Mouse (Mus musculus) liver, postnatal 0 days (tissue): ENCODE data around the gene E130218I03Rik. TPM values are rescaled to one million over a fixed set of nuclear protein-coding genes. Genes with fewer than 3 reads are reported as not detected.

Experiments used
- ATAC-seq: fragments of 200-750 bp; cut with Nextera tagmentation; 2 replicates; pipeline ENCODE4 v1.8.0; 2017; ENCODE audit warnings: mild to moderate bottlenecking, moderate library complexity
- DNase-seq: peaks from one replicate; pipeline ENCODE4 v3.0.0-alpha.2; 2016
- H3K27ac ChIP-seq: fragments of 300-500 bp; sonication (generic); 2 replicates; pipeline ENCODE4 v1.5.1; 2014; ENCODE audit warnings: antibody characterized with exemption, moderate library complexity, mild to moderate bottlenecking, low read depth
- H3K27me3 ChIP-seq: fragments of 300-500 bp; sonication (generic); 2 replicates; pipeline ENCODE4 v1.6.1; 2014; ENCODE audit warnings: low read length, control low read depth, mixed read lengths; ENCODE audit not compliant: insufficient read depth
- H3K36me3 ChIP-seq: fragments of 300-500 bp; sonication (generic); replicated peaks from 2 replicates; pipeline ENCODE4 v1.6.1; 2014; ENCODE audit warnings: mild to moderate bottlenecking, control low read depth, low read length, moderate library complexity, mixed read lengths; ENCODE audit not compliant: insufficient read depth
- H3K4me1 ChIP-seq: fragments of 300-500 bp; sonication (generic); 2 replicates; pipeline ENCODE4 v1.6.1; 2014; ENCODE audit warnings: antibody characterized with exemption, mild to moderate bottlenecking, control low read depth; ENCODE audit not compliant: insufficient read depth
- H3K4me2 ChIP-seq: fragments of 300-500 bp; sonication (generic); 2 replicates; pipeline ENCODE4 v1.6.1; 2014; ENCODE audit warnings: low read depth, mild to moderate bottlenecking, low read length, moderate library complexity, mixed read lengths
- H3K4me3 ChIP-seq: fragments of 300-500 bp; sonication (generic); 2 replicates; pipeline ENCODE4 v1.5.1; 2014; ENCODE audit warnings: low read depth, low read length
- H3K9ac ChIP-seq: fragments of 300-500 bp; sonication (generic); replicated peaks from 2 replicates; pipeline ENCODE4 v1.6.1; 2014; ENCODE audit warnings: mild to moderate bottlenecking, moderate library complexity
- H3K9me3 ChIP-seq: fragments of 300-500 bp; sonication (generic); 2 replicates; pipeline ENCODE4 v1.6.1; 2016; ENCODE audit warnings: mild to moderate bottlenecking, control low read depth, low read length, mixed read lengths
- CTCF ChIP-seq: sonication (generic); IDR thresholded peaks from 2 replicates; pipeline ENCODE4 v1.5.1; 2016; ENCODE audit warnings: antibody characterized with exemption, low read depth
- EP300 ChIP-seq: IDR thresholded peaks from 2 replicates; pipeline ENCODE4 v1.6.1; 2016; ENCODE audit warnings: antibody characterized with exemption, low read depth, mild to moderate bottlenecking
- WGBS: fragments of 180-500 bp; shearing (Covaris S2); extraction: QIAGEN DNeasy Blood & Tissue Kit; methylation state at CpG from one replicate; pipeline ENCODE4 v1.1.7; 2014; ENCODE audit not compliant: insufficient replicate concordance; 5-methylcytosine and 5-hydroxymethylcytosine counted together
- polyA plus RNA-seq: library from polyadenylated mRNA; unstranded; fragments of >200 nt; fragmentation: Nextera tagmentation; extraction: Ambion mirVana; gene quantifications from 2 replicates; pipeline ENCODE4 v1.2.1, GENCODE M21; 2015

The E130218I03Rik gene
- 0.23 and 0.33 TPM in 2 replicates for polyA plus RNA-seq

GRCm38 (mm10) chr4:134243516-134244250 lies at the start of gene E130218I03Rik:
E130218I03Rik (plus strand) TSS chr4:134243662.
- H3K4me2 ChIP-seq: peak within 1 kb of the TSS; percentile 100
- TF ChIP-seq CTCF (no peak), EP300 (no peak)
- H3K36me3 ChIP-seq: no peaks in the 10 kb centered on the region
- H3K9ac ChIP-seq: no peak within 1 kb of the TSS
- ATAC-seq: no peak
- peaks cover 15% of the 10 kb centered on the region for H3K4me1 ChIP-seq
- WGBS: 91% methylated on average over 17 of the region's 17 CpGs
- no peak within 1 kb of the TSS for H3K27ac ChIP-seq
- peaks cover 24% of the 10 kb centered on the region for H3K27me3 ChIP-seq
- H3K9me3 ChIP-seq: no peaks in the 10 kb centered on the region
- no peak within 1 kb of the TSS for H3K4me3 ChIP-seq
- DNase-seq: no peak

GRCm38 (mm10) chr4:134199371-134199770 lies 44.1 kb upstream of the E130218I03Rik start:
- 69% methylated on average over 2 of the region's 2 CpGs for WGBS
- H3K9me3 ChIP-seq: no peaks in the 10 kb centered on the region
- DNase-seq: no peak
- no peaks in the 10 kb centered on the region for H3K4me1 ChIP-seq
- H3K9ac ChIP-seq: no peak overlapping the region
- H3K4me3 ChIP-seq: no peak overlapping the region
- H3K27me3 ChIP-seq: no peaks in the 10 kb centered on the region
- H3K27ac ChIP-seq: no peak overlapping the region
- no peak for TF ChIP-seq CTCF
- no peak for TF ChIP-seq EP300
- H3K4me2 ChIP-seq: no peak overlapping the region
- no peaks in the 10 kb centered on the region for H3K36me3 ChIP-seq
- no peak for ATAC-seq

DNA sequence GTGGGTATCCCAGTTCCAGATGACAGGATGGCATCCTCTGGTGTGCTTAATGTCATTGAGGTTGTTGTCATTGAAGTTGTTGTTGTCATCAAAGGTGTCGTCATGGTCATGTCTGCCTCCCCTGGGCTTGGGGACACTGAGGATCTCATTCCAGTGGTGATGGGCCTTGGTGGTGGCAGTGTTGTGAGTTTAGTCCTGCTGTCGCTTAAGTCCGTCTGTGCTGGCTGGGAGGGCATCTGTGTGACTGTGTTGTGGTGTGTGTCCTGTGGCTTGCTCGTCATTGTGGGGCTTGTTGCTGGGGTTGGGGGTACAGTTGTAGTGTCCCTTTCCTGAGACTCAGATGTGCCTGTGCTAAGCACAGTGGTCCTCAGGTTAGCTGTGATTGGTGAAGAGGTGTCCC lies 40.6 kb upstream of the E130218I03Rik start, which contains the start of gene Gm7534:
Gm7534 (minus strand) TSS at position 101 of the 400 bp plus-strand sequence.
- Histone ChIP-seq H3K36me3 (no peaks in the 10 kb centered on the region), H3K4me3 (no peak within 1 kb of the TSS), H3K27ac (no peak within 1 kb of the TSS), H3K4me2 (no peak within 1 kb of the TSS), H3K9me3 (no peaks in the 10 kb centered on the region), H3K27me3 (no peaks in the 10 kb centered on the region), H3K9ac (no peak within 1 kb of the TSS), H3K4me1 (no peaks in the 10 kb centered on the region)
- TF ChIP-seq CTCF (no peak), EP300 (no peak)
- ATAC-seq (no peak), DNase-seq (no peak)
- WGBS: 87% methylated on average over 4 of the region's 4 CpGs

- WGBS: 57% methylated on average over 17 of the region's 17 CpGs
- no peaks in the 10 kb centered on the region for H3K4me1 ChIP-seq
- DNase-seq (no peak), ATAC-seq (no peak)
- H3K27me3 ChIP-seq: no peaks in the 10 kb centered on the region
- no peak overlapping the region for H3K4me3 ChIP-seq
- no peak for TF ChIP-seq EP300
- TF ChIP-seq CTCF: no peak
- H3K27ac ChIP-seq: no peak overlapping the region
- H3K9ac ChIP-seq: no peak overlapping the region
- H3K4me2 ChIP-seq: no peak overlapping the region
- H3K9me3 ChIP-seq: no peaks in the 10 kb centered on the region
- no peaks in the 10 kb centered on the region for H3K36me3 ChIP-seq
Observed at GRCm38 (mm10) chr4:134203340-134203896, 40.0 kb upstream of the E130218I03Rik start.

DNA sequence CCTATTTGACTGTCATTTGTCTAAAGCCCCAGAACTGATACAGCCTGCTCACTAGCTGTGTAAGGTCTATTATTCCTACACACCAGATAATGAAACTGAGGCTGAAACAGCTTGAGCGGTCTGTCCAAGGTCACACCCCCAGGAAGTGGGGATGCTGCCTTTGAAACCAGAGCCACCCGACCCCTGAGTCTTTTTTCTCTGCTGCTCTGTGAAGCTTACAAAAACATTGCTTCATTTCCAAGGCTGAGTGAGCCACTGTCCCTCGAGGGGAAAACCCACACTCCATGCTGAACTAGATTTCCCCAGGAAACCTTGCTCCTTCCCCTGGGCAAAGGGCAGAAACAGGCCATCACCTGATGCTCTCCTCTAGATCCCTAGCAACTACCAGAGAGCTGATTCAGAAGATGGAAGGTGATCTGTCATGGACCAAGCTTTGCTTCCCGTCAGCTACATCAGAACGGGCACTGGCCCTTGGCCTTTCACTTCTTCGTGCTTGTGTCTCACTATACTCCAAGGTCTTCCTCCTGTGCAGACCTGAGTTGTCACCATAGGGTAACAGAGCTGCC lies 36.9 kb upstream of the E130218I03Rik start:
- TF ChIP-seq EP300 (no peak), CTCF (no peak)
- Histone ChIP-seq H3K4me3 (no peak overlapping the region), H3K9me3 (no peaks in the 10 kb centered on the region), H3K36me3 (no peaks in the 10 kb centered on the region), H3K27ac (no peak overlapping the region), H3K4me2 (no peak overlapping the region), H3K4me1 (no peaks in the 10 kb centered on the region), H3K27me3 (no peaks in the 10 kb centered on the region), H3K9ac (no peak overlapping the region)
- 48% methylated on average over 6 of the region's 6 CpGs for WGBS
- ATAC-seq: no peak
- DNase-seq: no peak

DNA sequence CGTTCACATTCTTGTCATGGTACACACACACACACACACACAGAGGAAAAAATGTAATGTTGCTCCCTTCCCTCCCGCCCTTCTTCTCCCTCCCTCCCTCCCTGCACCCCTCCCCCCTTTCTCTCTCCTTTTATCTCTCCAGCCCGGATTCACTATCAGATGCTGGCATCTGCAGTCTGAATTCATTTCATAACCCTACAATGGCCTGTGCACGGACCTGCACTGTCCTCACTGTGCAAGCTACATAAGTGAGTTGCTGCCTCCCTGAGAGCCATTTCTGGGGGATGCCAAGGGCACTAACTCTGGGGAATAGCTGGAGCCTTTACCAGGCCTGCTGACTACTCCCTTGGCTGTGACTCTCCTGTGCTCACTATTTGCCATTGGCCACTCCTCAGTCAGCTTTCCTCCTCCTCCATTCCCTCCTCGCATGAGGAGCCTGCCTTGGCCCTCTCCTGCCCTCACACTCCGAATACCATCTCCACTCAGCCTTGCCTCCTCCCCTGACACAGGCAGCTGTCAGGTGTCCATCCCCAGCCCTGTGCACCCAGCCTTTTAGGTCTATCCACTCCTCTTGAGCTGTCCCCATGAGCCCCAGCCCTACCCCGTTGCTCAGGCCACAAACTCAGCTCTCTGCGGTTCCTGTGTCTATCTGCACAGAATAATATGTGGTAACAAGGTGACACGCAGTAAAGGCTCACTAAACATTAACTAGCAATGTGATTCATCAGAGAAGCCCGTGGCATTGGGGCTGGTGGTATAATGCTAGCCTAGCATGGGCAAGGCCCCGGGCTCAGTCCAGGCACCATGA lies 20.5 kb upstream of the E130218I03Rik start:
- H3K36me3 ChIP-seq: no peaks in the 10 kb centered on the region
- H3K9ac ChIP-seq: no peak overlapping the region
- WGBS: 54% methylated on average over 11 of the region's 11 CpGs
- no peak for ATAC-seq
- H3K9me3 ChIP-seq: no peaks in the 10 kb centered on the region
- H3K27me3 ChIP-seq: no peaks in the 10 kb centered on the region
- no peak overlapping the region for H3K4me2 ChIP-seq
- TF ChIP-seq EP300 (no peak), CTCF (no peak)
- no peak overlapping the region for H3K27ac ChIP-seq
- H3K4me1 ChIP-seq: no peaks in the 10 kb centered on the region
- H3K4me3 ChIP-seq: no peak overlapping the region
- DNase-seq: no peak
